Mouse (Mus musculus): ENCODE results near the gene Smg6.

Gene Smg6

GRCm38 (mm10) chr11:75049807-75050206 is 124.2 kb downstream of the Smg6 start:
- DNase-seq = no peak

DNA sequence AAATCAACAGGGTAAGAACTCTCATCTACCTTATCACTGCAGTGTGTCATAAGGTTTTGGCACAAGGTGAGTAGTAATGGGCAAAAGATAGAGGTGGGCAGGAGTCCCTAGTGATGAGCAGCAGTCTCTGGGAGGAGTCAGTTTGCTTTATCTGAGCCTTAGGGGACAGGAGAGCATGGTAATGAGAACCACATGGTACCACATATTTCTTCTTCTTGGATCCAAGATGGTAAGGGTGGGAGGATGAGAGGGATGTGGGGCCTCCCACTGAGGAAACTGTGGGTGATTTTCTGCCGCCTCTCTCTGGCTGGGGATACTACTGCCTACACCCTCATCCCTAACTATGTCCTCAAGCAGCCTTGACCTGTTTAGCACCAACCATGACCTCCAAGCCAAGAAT is 125.6 kb downstream of the Smg6 start:
- DNase-seq = no peak

- peak; percentile 85 for DNase-seq
Measured at GRCm38 (mm10) chr11:75051712-75052550, 126.3 kb downstream of the Smg6 start.

GRCm38 (mm10) chr11:75053020-75053419 is 127.4 kb downstream of the Smg6 start:
- no peak for DNase-seq

DNA sequence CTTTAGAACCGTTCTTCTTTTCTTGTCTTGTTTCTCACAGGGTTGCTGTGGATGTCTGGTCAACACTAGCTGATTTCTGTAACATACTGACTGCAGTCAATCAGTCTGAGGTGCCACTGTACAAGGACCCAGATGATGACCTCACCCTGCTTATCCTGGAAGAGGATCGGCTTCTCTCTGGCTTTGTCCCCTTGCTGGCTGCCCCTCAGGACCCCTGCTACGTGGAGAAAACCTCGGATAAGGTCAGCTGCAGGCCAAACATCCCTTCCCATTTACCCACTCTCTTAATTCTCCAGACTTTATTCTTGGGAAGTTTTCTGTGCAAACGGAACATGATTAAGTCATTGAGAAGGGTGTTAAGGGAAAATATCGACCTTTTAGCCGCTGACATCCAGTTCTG is 128.1 kb downstream of the Smg6 start:
- DNase-seq = peak; percentile 59

- peak; percentile 81 for DNase-seq
Measured at GRCm38 (mm10) chr11:75054184-75054877, 128.7 kb downstream of the Smg6 start.

DNA sequence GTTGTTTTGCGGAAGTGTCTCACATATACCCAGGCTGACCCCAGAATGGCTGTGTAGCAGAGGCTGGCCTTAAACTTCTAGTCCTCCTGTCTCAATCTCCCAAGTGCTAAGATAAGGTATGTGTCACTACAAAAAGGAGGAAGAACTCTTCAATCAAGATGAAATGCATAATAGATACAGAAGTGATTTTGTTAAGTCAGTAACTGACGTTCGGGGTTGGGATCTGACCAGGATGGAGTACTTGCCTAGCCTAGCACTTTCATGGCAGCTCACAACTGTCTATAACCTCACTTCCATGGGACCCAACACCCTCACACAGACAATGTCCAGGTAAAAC is 129.2 kb downstream of the Smg6 start:
- DNase-seq = no peak

DNA sequence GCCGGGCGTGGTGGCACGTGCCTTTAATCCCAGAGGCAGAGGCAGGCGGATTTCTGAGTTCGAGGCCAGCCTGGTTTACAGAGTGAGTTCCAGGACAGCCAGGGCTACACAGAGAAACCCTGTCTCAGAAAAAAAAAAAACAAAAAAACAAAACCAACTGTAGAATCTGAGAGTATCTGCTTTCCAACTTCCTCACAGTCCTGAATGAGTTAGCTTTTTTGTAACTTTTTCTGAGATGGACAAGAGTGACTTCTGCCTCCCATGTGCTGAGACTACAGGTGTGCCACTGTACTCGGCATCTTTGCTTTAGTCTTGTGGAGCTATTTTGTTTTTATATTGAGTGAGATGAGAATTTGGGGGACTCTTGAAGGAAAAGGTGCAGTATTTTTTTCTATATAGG is 137.0 kb downstream of the Smg6 start:
- DNase-seq = no peak

GRCm38 (mm10) chr11:75064266-75064665 is 138.6 kb downstream of the Smg6 start:
- no peak for DNase-seq

DNA sequence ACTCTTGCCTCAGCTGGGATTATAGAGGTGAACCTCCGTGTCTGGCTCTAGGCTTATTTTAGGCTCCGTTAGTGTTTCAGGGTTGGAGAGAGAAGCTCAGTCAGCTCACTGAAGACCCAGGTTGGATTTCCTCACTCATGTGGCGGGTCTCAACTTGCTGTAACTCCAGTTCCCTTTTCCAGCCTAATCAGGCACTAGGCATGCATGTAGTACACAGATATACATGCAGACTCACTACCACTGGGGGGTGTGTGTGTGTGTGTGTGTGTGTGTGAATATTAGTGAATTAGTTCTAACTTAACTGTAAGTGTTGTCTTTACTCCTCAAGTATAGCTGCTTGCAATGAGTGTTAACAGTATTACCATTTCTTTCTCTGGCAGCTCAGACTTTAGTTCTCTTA is 145.7 kb downstream of the Smg6 start:
- DNase-seq = no peak

DNA sequence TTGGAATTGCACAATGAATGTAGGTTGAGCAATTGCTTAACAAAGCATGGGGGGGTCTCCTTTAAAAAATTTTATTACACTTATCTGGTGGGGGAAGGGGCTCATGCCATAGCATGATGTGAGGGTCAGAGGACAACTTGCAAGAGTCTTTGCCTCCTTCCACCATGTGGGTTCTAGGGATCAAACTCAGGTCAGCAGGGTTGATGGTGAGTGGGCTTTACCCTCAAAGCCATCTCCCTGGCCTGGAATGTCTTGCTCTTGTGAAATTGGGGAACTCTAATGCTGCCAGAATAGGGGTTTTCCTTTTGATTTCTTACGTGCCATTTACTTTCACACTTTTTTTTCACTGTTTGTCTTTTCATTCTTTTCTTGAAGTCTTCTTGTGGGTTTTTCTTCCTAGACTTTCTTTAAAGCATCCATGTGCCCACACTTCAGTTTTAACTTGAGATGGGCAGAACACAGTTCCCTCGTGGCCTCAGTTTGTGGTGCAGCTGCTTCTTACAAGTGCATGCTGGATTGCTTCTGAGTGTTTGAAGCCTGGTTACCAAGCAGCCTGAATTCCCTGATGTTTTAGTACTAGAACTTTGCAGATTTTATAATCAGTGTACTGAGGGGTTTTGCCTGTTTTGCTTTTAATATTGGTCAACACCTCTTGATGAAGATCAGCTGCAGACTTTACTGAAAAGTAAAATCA is 147.5 kb downstream of the Smg6 start:
- no peak for DNase-seq

DNA sequence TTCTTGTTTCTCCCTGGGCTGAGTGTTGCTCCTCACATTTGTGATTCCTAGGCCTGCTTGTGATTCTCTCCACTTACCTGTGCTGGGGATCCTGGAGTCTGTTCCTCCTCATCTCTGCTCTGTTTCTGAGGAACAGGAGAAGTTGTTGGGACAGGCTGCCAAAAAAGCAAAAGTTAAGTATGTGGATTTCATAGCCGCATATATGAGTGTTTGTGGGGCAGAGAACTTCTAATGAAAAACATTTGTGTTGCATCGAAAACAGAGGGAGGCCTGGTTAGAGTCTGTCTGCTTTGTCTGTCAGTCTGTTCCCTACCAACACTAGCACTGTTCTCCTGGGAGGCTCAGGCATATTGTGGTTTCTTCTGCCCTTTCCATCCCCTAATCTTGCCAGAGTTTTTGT is 148.1 kb downstream of the Smg6 start:
- DNase-seq = no peak

GRCm38 (mm10) chr11:75074543-75074942 is 148.9 kb downstream of the Smg6 start:
- DNase-seq = no peak

DNA sequence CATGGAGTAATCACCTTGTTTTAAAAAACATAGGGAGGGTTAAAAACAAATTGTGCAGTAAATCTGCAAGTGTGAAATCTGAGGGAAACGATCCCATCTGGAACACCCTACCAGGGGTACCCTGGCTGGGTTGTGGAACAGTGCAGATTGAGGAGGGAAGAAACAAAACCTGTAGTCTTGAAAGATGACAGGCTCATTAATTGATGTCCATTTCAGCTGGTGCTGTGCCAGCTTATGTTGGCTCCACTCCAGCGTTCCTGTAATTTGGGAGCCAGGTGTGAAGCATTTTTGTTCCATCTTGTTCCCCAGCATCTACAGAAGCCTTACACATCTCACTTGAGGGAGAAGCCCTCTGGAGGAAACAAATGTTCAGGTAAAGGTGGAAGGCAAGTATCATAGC is 153.0 kb downstream of the Smg6 start:
- no peak for DNase-seq

GRCm38 (mm10) chr11:75083031-75083430 is 157.4 kb downstream of the Smg6 start:
- DNase-seq = no peak

GRCm38 (mm10) chr11:75092159-75092558 is 166.5 kb downstream of the Smg6 start:
- DNase-seq = peak; percentile 67

- DNase-seq = peak; percentile 83
Measured at GRCm38 (mm10) chr11:75092656-75093055, 167.0 kb downstream of the Smg6 start.

GRCm38 (mm10) chr11:75094759-75095158 is 169.1 kb downstream of the Smg6 start:
- DNase-seq = no peak

- DNase-seq = peak; percentile 33
Measured at GRCm38 (mm10) chr11:75102763-75103339, 177.2 kb downstream of the Smg6 start.

DNA sequence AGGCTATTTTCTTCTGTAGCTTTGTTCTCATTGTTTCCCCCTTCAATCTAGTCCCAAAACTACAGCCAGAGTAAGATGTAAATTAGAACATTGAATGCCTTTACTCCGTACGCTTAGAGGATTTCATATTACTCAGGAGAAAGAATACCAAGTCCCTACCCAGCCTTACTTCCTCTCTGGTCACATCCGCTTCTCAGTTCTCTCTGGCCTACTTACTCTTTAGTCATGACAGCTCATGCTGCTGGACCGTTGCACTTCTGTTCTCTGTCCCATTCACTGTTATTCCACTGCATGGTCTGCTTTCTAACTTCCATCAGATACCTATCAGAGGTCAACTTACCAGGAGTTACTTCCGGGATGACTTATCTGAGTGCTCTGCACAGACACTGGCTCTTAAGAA is 181.0 kb downstream of the Smg6 start:
- no peak for DNase-seq

DNA sequence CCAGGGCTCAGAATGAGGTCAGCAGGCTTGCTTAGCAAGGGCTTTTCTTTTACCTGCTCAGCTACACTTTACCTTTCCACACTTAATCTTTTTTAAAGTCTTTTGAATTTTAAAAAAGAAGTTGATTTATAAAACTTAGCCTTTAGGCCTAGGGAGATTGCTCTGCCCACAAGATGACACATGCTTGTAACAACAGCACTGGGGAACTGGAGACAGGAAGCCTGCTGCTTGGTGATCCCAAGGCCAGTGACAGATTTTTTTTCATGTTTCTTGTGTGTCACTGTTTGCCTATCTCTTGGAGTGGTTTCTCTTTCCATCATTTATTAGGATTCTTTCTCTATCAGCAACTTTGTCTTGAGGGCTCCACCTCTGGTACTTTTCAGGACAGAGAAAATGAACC is 183.3 kb downstream of the Smg6 start:
- DNase-seq = no peak

DNA sequence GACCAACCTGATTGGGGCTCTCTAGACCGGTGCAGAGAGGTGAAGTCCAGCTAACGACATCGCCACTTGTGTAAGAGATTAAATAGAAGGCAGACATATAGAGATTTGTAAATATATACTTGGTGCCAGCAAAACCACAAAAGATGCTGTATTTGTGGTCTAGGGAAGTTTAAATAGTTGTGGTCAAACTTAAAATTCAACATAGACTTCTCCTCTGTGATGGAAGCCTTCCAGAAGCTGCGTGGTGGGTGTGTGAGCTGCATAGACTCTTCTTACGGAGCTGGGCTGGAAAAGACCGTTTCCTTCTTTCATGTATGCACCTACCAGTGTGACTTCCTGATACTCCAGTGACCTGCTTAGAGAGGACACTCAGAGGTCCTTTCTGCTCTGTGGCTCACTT is 190.8 kb downstream of the Smg6 start:
- DNase-seq = no peak

- no peak for DNase-seq
Measured at GRCm38 (mm10) chr11:75118141-75118540, 192.5 kb downstream of the Smg6 start.

DNA sequence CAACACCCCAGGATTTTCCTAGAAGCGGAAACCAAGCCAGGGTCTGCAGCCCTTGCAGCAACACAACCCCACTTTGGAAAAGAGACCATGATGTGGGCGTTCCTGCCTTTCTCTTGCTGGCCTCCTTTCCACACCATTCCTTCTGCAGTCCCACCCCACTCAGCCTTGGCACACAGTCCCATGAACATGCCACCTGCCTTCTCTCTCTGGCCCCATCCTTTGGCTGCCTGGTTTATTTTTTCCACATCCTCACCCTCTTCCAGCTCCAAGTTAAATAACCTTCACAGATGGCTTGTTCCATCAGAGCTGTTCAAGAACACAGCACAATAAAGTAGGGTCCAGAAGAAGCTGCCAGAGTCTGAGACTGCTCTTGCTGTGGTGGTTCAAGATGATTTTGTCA is 193.7 kb downstream of the Smg6 start:
- DNase-seq = no peak

Measured in lung, postnatal 10 days (tissue).